Mouse (Mus musculus) testis, adult 2 months (tissue): ENCODE results near the gene Krt13.

Experiments used
- CTCF ChIP-seq: fragments of 200-500 bp; IDR thresholded peaks from 2 replicates; pipeline ENCODE4 v1.5.1; 2012; ENCODE audit warnings: low read depth, mild to moderate bottlenecking, inconsistent platforms, low read length, moderate library complexity; ENCODE audit not compliant: control insufficient read depth, insufficient read depth, insufficient replicate concordance
- POLR2A ChIP-seq: fragments of 200-500 bp; IDR thresholded peaks from 2 replicates; pipeline ENCODE4 v1.6.1; 2012; ENCODE audit warnings: low read depth, mild to moderate bottlenecking, inconsistent platforms, low read length, moderate library complexity; ENCODE audit not compliant: control insufficient read depth

DNA sequence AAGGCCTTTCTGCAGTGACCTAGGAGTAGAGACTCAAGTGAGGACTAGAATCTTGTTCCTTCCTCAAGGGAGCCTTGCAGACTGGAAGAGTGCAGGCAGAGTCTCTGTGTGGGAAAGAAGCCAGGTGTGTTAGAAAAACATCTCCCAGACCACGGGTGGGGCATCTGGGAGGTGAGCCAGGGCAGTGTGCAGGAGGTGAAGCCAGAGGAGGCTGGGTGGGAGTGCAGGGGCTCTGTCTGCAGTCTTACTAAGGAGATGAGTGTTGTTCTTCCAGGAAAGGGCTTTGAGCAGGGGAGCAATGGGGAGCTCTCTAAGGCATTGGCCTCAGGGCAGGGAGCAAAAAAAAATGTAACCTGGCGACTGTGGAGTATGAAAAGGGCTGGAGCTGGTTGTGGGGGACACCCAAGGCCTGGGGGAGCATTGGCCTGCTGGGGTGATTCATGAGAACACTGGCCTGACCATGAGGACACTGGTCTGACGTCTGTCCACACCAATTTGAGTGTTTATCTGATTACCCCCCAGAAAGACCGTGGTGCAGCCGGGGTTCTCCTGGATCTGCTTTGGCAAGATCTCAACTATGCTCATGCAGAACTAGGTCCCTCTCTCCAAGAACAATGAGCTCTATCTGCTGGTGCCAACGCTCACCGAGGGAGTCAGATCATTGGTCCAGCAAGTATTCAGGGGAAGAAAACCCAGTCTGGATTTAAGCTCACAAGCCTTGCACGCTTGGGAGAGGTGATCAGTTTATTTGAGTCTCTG is 34.3 kb upstream of the Krt13 start:
- TF ChIP-seq CTCF (no peak), POLR2A (no peak)
